Mouse (Mus musculus): ENCODE results near the gene Ssbp4.

The Ssbp4 gene

DNA sequence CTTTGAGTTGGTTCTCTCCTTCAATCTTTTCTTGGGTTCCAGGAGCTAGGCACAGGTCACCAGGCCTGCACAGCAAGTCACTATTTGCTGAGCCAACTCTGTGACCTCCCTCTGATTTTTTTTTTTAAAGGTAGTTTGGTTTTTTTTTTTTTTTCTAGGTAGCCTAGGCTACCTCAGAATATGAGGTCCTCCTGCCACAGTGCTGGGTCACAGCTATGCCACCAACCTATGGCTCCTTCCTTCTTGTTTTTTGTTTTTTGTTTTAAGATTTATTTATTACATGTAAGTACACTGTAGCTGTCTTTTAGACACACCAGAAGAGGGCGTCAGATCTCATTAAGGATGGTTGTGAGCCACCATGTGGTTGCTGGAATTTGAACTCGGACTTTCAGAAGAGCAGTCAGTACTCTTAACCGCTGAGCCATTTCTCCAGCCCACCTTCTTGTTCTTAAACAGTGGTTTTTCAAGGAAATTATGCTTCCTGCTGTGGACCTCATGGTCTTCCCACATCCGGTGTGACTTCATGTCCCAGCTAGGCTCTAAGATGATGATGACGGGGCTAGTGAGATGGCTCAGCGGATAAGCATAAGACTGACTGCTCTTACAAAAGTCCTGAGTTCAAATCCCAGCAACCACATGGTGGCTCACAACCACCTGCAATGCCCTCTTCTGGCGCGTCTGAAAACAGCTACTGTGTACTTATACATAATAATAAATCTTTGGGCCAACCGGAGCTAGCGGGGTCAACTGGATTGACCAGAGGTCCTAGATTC is 59.1 kb downstream of the Ssbp4 start:
- POLR2A ChIA-PET: interaction anchor here in 3 of 4 experiments (0.6 to 2.5 kb wide), 15 partner anchors 9 to 304 kb away, joined by 3 to 10 read pairs (median 3); partner anchors contain the start of genes Ell (in 2 of the 3), Fkbp8 (in 2 of the 3), Kxd1 (in 2 of the 3) and Arrdc2 (in 1 of the 3)
- CTCF ChIA-PET: interaction anchor here in 3 of 4 experiments (0.6 to 2.0 kb wide), 13 partner anchors 9 to 339 kb away, joined by 3 to 11 read pairs (median 4); partner anchors contain the start of genes Fkbp8 (in 1 of the 3), Kxd1 (in 1 of the 3), Lsm4 (in 1 of the 3) and Uba52 (in 1 of the 3)

DNA sequence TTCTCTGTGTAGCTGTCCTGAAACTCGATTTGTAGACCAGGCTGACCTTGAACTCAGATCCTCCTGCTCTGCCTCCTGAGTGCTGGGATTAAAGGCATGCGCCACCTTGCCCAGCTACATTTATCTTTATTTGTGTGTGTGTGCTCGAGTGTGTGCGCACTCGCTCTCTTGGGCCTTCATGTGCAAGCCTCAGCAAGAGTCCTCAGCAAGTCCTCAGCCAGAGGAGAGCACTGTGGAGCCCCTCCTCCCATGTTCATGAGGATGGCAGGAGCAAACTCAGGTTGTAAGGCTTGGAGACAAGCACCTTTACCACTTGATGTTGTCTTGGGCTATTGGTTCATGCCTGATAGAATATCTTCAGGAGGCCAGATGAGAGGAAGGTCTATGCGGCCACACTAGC is 60.9 kb downstream of the Ssbp4 start:
- POLR2A ChIA-PET: interaction anchor here in 2 of 4 experiments (0.8 to 2.5 kb wide), 7 partner anchors 9 to 42 kb away, joined by 3 to 8 read pairs (median 4); partner anchors contain the start of genes Ell (in 2 of the 2), Fkbp8 (in 1 of the 2), Kxd1 (in 1 of the 2) and Rex1bd (in 1 of the 2)
- CTCF ChIA-PET: no interaction called here

Data from embryonic stem cell, embryonic (primary cell).